Mouse (Mus musculus): Measurements from ENCODE around the gene Ak9. TPM values are rescaled to one million over a fixed set of nuclear protein-coding genes. Genes with fewer than 3 reads are reported as not detected.

Ak9 gene
- polyA plus RNA-seq, 1 experiment from 2014 or later: not detected

- WGBS: 58% methylated on average over 6 of the region's 6 CpGs
- Histone ChIP-seq H3K27ac (ENCODE audit: low read length) (peak overlapping the region; percentile 3; the same call in 1 of the 2 replicates), H3K4me2 (ENCODE audit: low read depth, low read length) (no peak overlapping the region)
Measured at GRCm38 (mm10) chr10:41473782-41474468, 170.1 kb downstream of the Ak9 start.

GRCm38 (mm10) chr10:41474981-41475391 is 171.2 kb downstream of the Ak9 start:
- no peak for ATAC-seq (ENCODE audit: insufficient read depth, low FRiP score)
- WGBS: 30% methylated on average over 1 of the region's 1 CpGs
- H3K36me3 ChIP-seq (ENCODE audit: control insufficient read depth, insufficient read depth, low read length): no peaks in the 10 kb centered on the region
- H3K9me3 ChIP-seq (replicated peaks; ENCODE audit: control insufficient read depth, low read length): no peaks in the 10 kb centered on the region
- H3K4me3 ChIP-seq (replicated peaks; ENCODE audit: low read length): no peak overlapping the region
- no peak overlapping the region for H3K9ac ChIP-seq (ENCODE audit: low read length)
- no peaks in the 10 kb centered on the region for H3K27me3 ChIP-seq (ENCODE audit: control insufficient read depth, insufficient read depth, low read length)
- H3K4me1 ChIP-seq (ENCODE audit: control insufficient read depth, insufficient read depth, low read length): peaks cover 21% of the 10 kb centered on the region
- H3K4me2 ChIP-seq (ENCODE audit: low read depth, low read length): no peak overlapping the region
- peak overlapping the region; percentile 80 for H3K27ac ChIP-seq (ENCODE audit: low read length)

More at GRCm38 (mm10) chr10:41473782-41474468, 170.1 kb downstream of the Ak9 start:
- Histone ChIP-seq H3K36me3 (ENCODE audit: control insufficient read depth, insufficient read depth, low read length) (no peaks in the 10 kb centered on the region), H3K9me3 (replicated peaks; ENCODE audit: control insufficient read depth, low read length) (no peaks in the 10 kb centered on the region), H3K27me3 (ENCODE audit: control insufficient read depth, insufficient read depth, low read length) (no peaks in the 10 kb centered on the region), H3K9ac (ENCODE audit: low read length) (no peak overlapping the region), H3K4me3 (replicated peaks; ENCODE audit: low read length) (no peak overlapping the region), H3K4me1 (ENCODE audit: control insufficient read depth, insufficient read depth, low read length) (peaks cover 21% of the 10 kb centered on the region)
- ATAC-seq (ENCODE audit: insufficient read depth, low FRiP score): no peak

GRCm38 (mm10) chr10:41476171-41477017 is 172.6 kb downstream of the Ak9 start, which contains the start of gene Mical1:
Gene Mical1, plus strand, starts transcription at chr10:41476314.
- peak within 1 kb of the TSS; percentile 79 for H3K4me2 ChIP-seq (ENCODE audit: low read depth, low read length)
- ATAC-seq (ENCODE audit: insufficient read depth, low FRiP score): peak; percentile 78
- H3K36me3 ChIP-seq (ENCODE audit: control insufficient read depth, insufficient read depth, low read length): no peaks in the 10 kb centered on the region
- peak within 1 kb of the TSS; percentile 84 for H3K9ac ChIP-seq (ENCODE audit: low read length)
- under 1% methylated on average over 35 of the region's 35 CpGs for WGBS
- peak within 1 kb of the TSS; percentile 80 for H3K27ac ChIP-seq (ENCODE audit: low read length)
- no peaks in the 10 kb centered on the region for H3K9me3 ChIP-seq (replicated peaks; ENCODE audit: control insufficient read depth, low read length)
- peak within 1 kb of the TSS; percentile 73 for H3K4me3 ChIP-seq (replicated peaks; ENCODE audit: low read length)
- H3K4me1 ChIP-seq (ENCODE audit: control insufficient read depth, insufficient read depth, low read length): peaks cover 21% of the 10 kb centered on the region
- H3K27me3 ChIP-seq (ENCODE audit: control insufficient read depth, insufficient read depth, low read length): no peaks in the 10 kb centered on the region

GRCm38 (mm10) chr10:41477018-41477277 is 173.2 kb downstream of the Ak9 start:
- H3K4me3 ChIP-seq (replicated peaks; ENCODE audit: low read length): peak overlapping the region; percentile 73
- WGBS: 1% methylated on average over 9 of the region's 9 CpGs
- peak overlapping the region; percentile 84 for H3K9ac ChIP-seq (ENCODE audit: low read length)
- H3K4me1 ChIP-seq (ENCODE audit: control insufficient read depth, insufficient read depth, low read length): peaks cover 21% of the 10 kb centered on the region
- ATAC-seq (ENCODE audit: insufficient read depth, low FRiP score): no peak
- no peaks in the 10 kb centered on the region for H3K27me3 ChIP-seq (ENCODE audit: control insufficient read depth, insufficient read depth, low read length)
- peak overlapping the region; percentile 80 for H3K27ac ChIP-seq (ENCODE audit: low read length)
- H3K4me2 ChIP-seq (ENCODE audit: low read depth, low read length): peak overlapping the region; percentile 79
- no peaks in the 10 kb centered on the region for H3K9me3 ChIP-seq (replicated peaks; ENCODE audit: control insufficient read depth, low read length)
- no peaks in the 10 kb centered on the region for H3K36me3 ChIP-seq (ENCODE audit: control insufficient read depth, insufficient read depth, low read length)

- Histone ChIP-seq H3K4me1 (ENCODE audit: control insufficient read depth, insufficient read depth, low read length) (peaks cover 21% of the 10 kb centered on the region), H3K9ac (ENCODE audit: low read length) (peak overlapping the region; percentile 84), H3K27me3 (ENCODE audit: control insufficient read depth, insufficient read depth, low read length) (no peaks in the 10 kb centered on the region), H3K36me3 (ENCODE audit: control insufficient read depth, insufficient read depth, low read length) (no peaks in the 10 kb centered on the region), H3K27ac (ENCODE audit: low read length) (peak overlapping the region; percentile 80), H3K4me2 (ENCODE audit: low read depth, low read length) (peak overlapping the region; percentile 79), H3K9me3 (replicated peaks; ENCODE audit: control insufficient read depth, low read length) (no peaks in the 10 kb centered on the region), H3K4me3 (replicated peaks; ENCODE audit: low read length) (peak overlapping the region; percentile 73)
- 6% methylated on average over 20 of the region's 20 CpGs for WGBS
- ATAC-seq (ENCODE audit: insufficient read depth, low FRiP score): peak; percentile 77
Measured at GRCm38 (mm10) chr10:41477278-41478181, 173.8 kb downstream of the Ak9 start.

GRCm38 (mm10) chr10:41479961-41480360 is 176.2 kb downstream of the Ak9 start:
- no peak overlapping the region for H3K4me2 ChIP-seq (ENCODE audit: low read depth, low read length)
- ATAC-seq (ENCODE audit: insufficient read depth, low FRiP score): no peak
- peaks cover 12% of the 10 kb centered on the region for H3K4me1 ChIP-seq (ENCODE audit: control insufficient read depth, insufficient read depth, low read length)
- no peaks in the 10 kb centered on the region for H3K27me3 ChIP-seq (ENCODE audit: control insufficient read depth, insufficient read depth, low read length)
- WGBS: 87% methylated on average over 3 of the region's 3 CpGs
- H3K9me3 ChIP-seq (replicated peaks; ENCODE audit: control insufficient read depth, low read length): no peaks in the 10 kb centered on the region
- H3K4me3 ChIP-seq (replicated peaks; ENCODE audit: low read length): no peak overlapping the region
- H3K9ac ChIP-seq (ENCODE audit: low read length): no peak overlapping the region; the same call in 1 of the 2 replicates
- H3K27ac ChIP-seq (ENCODE audit: low read length): no peak overlapping the region
- 0 out of 2 replicates have a peak, but pooled peaks cover 3% of the 10 kb centered on the region for H3K36me3 ChIP-seq (ENCODE audit: control insufficient read depth, insufficient read depth, low read length)

GRCm38 (mm10) chr10:41480938-41481880 is 177.4 kb downstream of the Ak9 start:
- H3K4me2 ChIP-seq (ENCODE audit: low read depth, low read length): no peak overlapping the region
- H3K27ac ChIP-seq (ENCODE audit: low read length): no peak overlapping the region
- peaks cover 4% of the 10 kb centered on the region for H3K4me1 ChIP-seq (ENCODE audit: control insufficient read depth, insufficient read depth, low read length)
- no peaks in the 10 kb centered on the region for H3K9me3 ChIP-seq (replicated peaks; ENCODE audit: control insufficient read depth, low read length)
- WGBS: 63% methylated on average over 33 of the region's 33 CpGs
- ATAC-seq (ENCODE audit: insufficient read depth, low FRiP score): no peak
- 0 out of 2 replicates have a peak, but pooled peaks cover 3% of the 10 kb centered on the region for H3K36me3 ChIP-seq (ENCODE audit: control insufficient read depth, insufficient read depth, low read length)
- H3K4me3 ChIP-seq (replicated peaks; ENCODE audit: low read length): no peak overlapping the region
- no peak overlapping the region for H3K9ac ChIP-seq (ENCODE audit: low read length)
- no peaks in the 10 kb centered on the region for H3K27me3 ChIP-seq (ENCODE audit: control insufficient read depth, insufficient read depth, low read length)

- 84% methylated on average over 7 of the region's 7 CpGs for WGBS
- Histone ChIP-seq H3K4me2 (ENCODE audit: low read depth, low read length) (no peak overlapping the region), H3K27me3 (ENCODE audit: control insufficient read depth, insufficient read depth, low read length) (no peaks in the 10 kb centered on the region), H3K9ac (ENCODE audit: low read length) (no peak overlapping the region), H3K4me3 (replicated peaks; ENCODE audit: low read length) (no peak overlapping the region), H3K27ac (ENCODE audit: low read length) (no peak overlapping the region), H3K36me3 (ENCODE audit: control insufficient read depth, insufficient read depth, low read length) (0 out of 2 replicates have a peak, but pooled peaks cover 3% of the 10 kb centered on the region), H3K9me3 (replicated peaks; ENCODE audit: control insufficient read depth, low read length) (no peaks in the 10 kb centered on the region), H3K4me1 (ENCODE audit: control insufficient read depth, insufficient read depth, low read length) (peaks cover 7% of the 10 kb centered on the region)
- ATAC-seq (ENCODE audit: insufficient read depth, low FRiP score): no peak
Measured at GRCm38 (mm10) chr10:41482446-41482845, 178.7 kb downstream of the Ak9 start.
